In genomic region chr8:47351914-47352701, GRCm38 (mm10) we compare ENCODE assay signal across 8 mouse cellular contexts.
A peak's percentile ranks its signal among the peaks of the same experiment; 100 is the strongest.
DNase-seq lines count a peak whose midpoint lies in the region; ATAC-seq and TF ChIP-seq lines count a peak whose summit lies in the region.

No protein-coding gene starts in this region.

- no peaks in the 10 kb centered on the region for H3K36me3 ChIP-seq in embryonic facial prominence, embryonic 11.5 days (replicated peaks; ENCODE audit: control insufficient read depth, insufficient read depth, low read depth, low read length)
- H3K36me3 ChIP-seq in kidney, adult 2 months (ENCODE audit: control insufficient read depth, insufficient read depth, low read length), result no peaks in the 10 kb centered on the region
- no peaks in the 10 kb centered on the region for H3K36me3 ChIP-seq in hindbrain, embryonic 12.5 days
- no peaks in the 10 kb centered on the region for H3K36me3 ChIP-seq in liver, embryonic 12.5 days

- H3K27me3 ChIP-seq in embryonic facial prominence, embryonic 11.5 days (ENCODE audit: control insufficient read depth, insufficient read depth, low read length), result no peaks in the 10 kb centered on the region
- no peaks in the 10 kb centered on the region for H3K27me3 ChIP-seq in kidney, adult 2 months (replicated peaks; ENCODE audit: control insufficient read depth, insufficient read depth, low read length)
- H3K27me3 ChIP-seq in hindbrain, embryonic 12.5 days, result peaks cover 21% of the 10 kb centered on the region
- H3K27me3 ChIP-seq in liver, embryonic 12.5 days (replicated peaks), result no peaks in the 10 kb centered on the region

- intact Hi-C loops in gastrocnemius, postnatal 36 days (cut with DNase I), result no loop called here

- H3K4me1 ChIP-seq in embryonic facial prominence, embryonic 11.5 days (ENCODE audit: control insufficient read depth, insufficient read depth, low read length), result peaks cover 2% of the 10 kb centered on the region; the same call in 1 of the 2 replicates
- H3K4me1 ChIP-seq in kidney, adult 2 months (ENCODE audit: control insufficient read depth, insufficient read depth, low read length), result peaks cover 4% of the 10 kb centered on the region; the same call in 1 of the 2 replicates
- peaks cover 9% of the 10 kb centered on the region for H3K4me1 ChIP-seq in hindbrain, embryonic 12.5 days
- H3K4me1 ChIP-seq in liver, embryonic 12.5 days, result no peaks in the 10 kb centered on the region

- peak; percentile 70 for DNase-seq in embryonic facial prominence, embryonic 11.5 days (ENCODE audit: low spot score)
- DNase-seq in gastrocnemius, postnatal 36 days, result peak; percentile 26 to 29
- DNase-seq in kidney, adult 2 months, result peak; percentile 67
- peak; percentile 48 for DNase-seq in lung, postnatal 36 days
- DNase-seq in neural tube, embryonic 10.5 days (ENCODE audit: extremely low spot score, low spot score), result no peak
- no peak for DNase-seq in left cerebral cortex, adult 9 months (ENCODE audit: low spot score in 2 of 2)

- H3K9ac ChIP-seq in embryonic facial prominence, embryonic 11.5 days (replicated peaks; ENCODE audit: low read length), result no peak overlapping the region
- no peak overlapping the region for H3K9ac ChIP-seq in hindbrain, embryonic 12.5 days
- no peak overlapping the region for H3K9ac ChIP-seq in liver, embryonic 12.5 days

- H3K4me3 ChIP-seq in embryonic facial prominence, embryonic 11.5 days (ENCODE audit: low read depth, low read length), result no peak overlapping the region
- H3K4me3 ChIP-seq in kidney, adult 2 months (ENCODE audit: insufficient read depth, low read depth, low read length), result no peak overlapping the region
- no peak overlapping the region for H3K4me3 ChIP-seq in hindbrain, embryonic 12.5 days
- no peak overlapping the region for H3K4me3 ChIP-seq in liver, embryonic 12.5 days

- H3K9me3 ChIP-seq in embryonic facial prominence, embryonic 11.5 days (replicated peaks; ENCODE audit: control insufficient read depth, low read length), result no peaks in the 10 kb centered on the region
- H3K9me3 ChIP-seq in hindbrain, embryonic 12.5 days (replicated peaks), result no peaks in the 10 kb centered on the region
- H3K9me3 ChIP-seq in liver, embryonic 12.5 days (replicated peaks), result no peaks in the 10 kb centered on the region

- H3K4me2 ChIP-seq in embryonic facial prominence, embryonic 11.5 days (ENCODE audit: low read depth, low read length), result no peak overlapping the region; the same call in 1 of the 2 replicates
- H3K4me2 ChIP-seq in hindbrain, embryonic 12.5 days (replicated peaks), result no peak overlapping the region
- H3K4me2 ChIP-seq in liver, embryonic 12.5 days, result no peak overlapping the region

- H3K27ac ChIP-seq in embryonic facial prominence, embryonic 11.5 days (replicated peaks; ENCODE audit: low read depth, low read length), result peak overlapping the region; percentile 48; the same call in 1 of the 2 replicates
- H3K27ac ChIP-seq in kidney, adult 2 months (ENCODE audit: insufficient read depth, low read depth, low read length), result no peak overlapping the region
- no peak overlapping the region for H3K27ac ChIP-seq in hindbrain, embryonic 12.5 days
- no peak overlapping the region for H3K27ac ChIP-seq in liver, embryonic 12.5 days

- TF ChIP-seq CTCF in kidney, adult 2 months (conservative IDR thresholded peaks at IDR 0.05; ENCODE audit: insufficient read depth, insufficient read length, low read depth, low read length), result no peak

- no peak for TF ChIP-seq POLR2A in kidney, adult 2 months (IDR thresholded peaks at IDR 0.05; ENCODE audit: low read depth, low read length)

- 41% methylated on average over 21 of the region's 21 CpGs for WGBS in embryonic facial prominence, embryonic 11.5 days
- 47% methylated on average over 21 of the region's 21 CpGs for WGBS in kidney, adult 2 months
- WGBS in hindbrain, embryonic 12.5 days, result 68% methylated on average over 21 of the region's 21 CpGs
- WGBS in liver, embryonic 12.5 days (ENCODE audit: insufficient replicate concordance), result 65% methylated on average over 21 of the region's 21 CpGs

- 0 out of 2 replicates have a peak, but pooled peaks have one; percentile 10 for ATAC-seq in embryonic facial prominence, embryonic 11.5 days (replicated peaks; ENCODE audit: insufficient number of reproducible peaks, low FRiP score, low TSS enrichment, low read depth)
- ATAC-seq in hindbrain, embryonic 12.5 days (ENCODE audit: low FRiP score), result no peak
- no peak for ATAC-seq in liver, embryonic 12.5 days

Comparison
In these comparisons a context has a peak if more than half of its experiments do, and no peak if none do; other contexts are left out.
1. DNase-seq: peak in embryonic facial prominence, embryonic 11.5 days (single experiment), gastrocnemius, postnatal 36 days (2 of 2), kidney, adult 2 months (single experiment) and lung, postnatal 36 days (single experiment); none in neural tube, embryonic 10.5 days (single experiment) and left cerebral cortex, adult 9 months (0 of 2).